Mouse (Mus musculus) lung, adult 2 months (tissue): ENCODE data around the gene Tmod4.

Experiments used
- CTCF ChIP-seq: fragments of 200-500 bp; IDR thresholded peaks from 2 replicates; pipeline ENCODE4 v1.5.1; 2011; ENCODE audit warnings: mild to moderate bottlenecking, low read length, control low read depth; ENCODE audit not compliant: insufficient read depth
- POLR2A ChIP-seq: fragments of 200-500 bp; IDR thresholded peaks from 2 replicates; pipeline ENCODE4 v1.6.1; 2011; ENCODE audit warnings: low read depth, mild to moderate bottlenecking, control low read depth, low read length, borderline replicate concordance; ENCODE audit errors: extremely low read depth

DNA sequence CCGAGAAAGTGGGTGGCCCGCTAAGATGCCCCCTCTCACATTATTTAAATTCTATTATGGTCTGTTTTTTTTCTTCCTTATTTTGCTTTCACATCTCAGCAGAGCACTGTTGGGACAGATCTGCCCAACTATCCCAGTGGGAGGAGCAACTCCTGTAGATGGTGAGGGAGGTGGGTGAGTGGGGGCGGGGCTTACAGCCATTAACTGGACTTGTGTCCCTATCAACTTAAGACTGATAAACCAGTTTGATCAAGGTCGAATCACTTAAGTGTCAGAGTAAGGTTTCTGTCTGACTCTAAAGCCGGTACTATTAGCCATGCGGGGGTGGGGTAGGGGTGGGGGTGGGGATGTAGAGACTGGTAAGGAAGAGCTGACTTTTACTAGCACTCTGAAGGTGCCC lies 10.7 kb downstream of the Tmod4 start:
- TF ChIP-seq POLR2A (0 out of 2 replicates have a peak, but pooled peaks have one; percentile 14), CTCF (no peak)
